Mouse (Mus musculus) thymus, postnatal 10 days (tissue): Measurements from ENCODE around the gene Cpvl.

Experiments
- DNase-seq, 2 experiments: peaks; one replicate each; pipeline ENCODE4 v3.0.0; 2021; ENCODE audit warnings: low spot score in 2 of 2

Cpvl gene

GRCm38 (mm10) chr6:53937143-53938134, 41.0 kb downstream of the Cpvl start:
- no peak for DNase-seq

- no peak for DNase-seq
Observed at GRCm38 (mm10) chr6:53931605-53932004, 46.9 kb downstream of the Cpvl start.

- no peak for DNase-seq
Observed at GRCm38 (mm10) chr6:53929858-53930257, 48.6 kb downstream of the Cpvl start.

DNA sequence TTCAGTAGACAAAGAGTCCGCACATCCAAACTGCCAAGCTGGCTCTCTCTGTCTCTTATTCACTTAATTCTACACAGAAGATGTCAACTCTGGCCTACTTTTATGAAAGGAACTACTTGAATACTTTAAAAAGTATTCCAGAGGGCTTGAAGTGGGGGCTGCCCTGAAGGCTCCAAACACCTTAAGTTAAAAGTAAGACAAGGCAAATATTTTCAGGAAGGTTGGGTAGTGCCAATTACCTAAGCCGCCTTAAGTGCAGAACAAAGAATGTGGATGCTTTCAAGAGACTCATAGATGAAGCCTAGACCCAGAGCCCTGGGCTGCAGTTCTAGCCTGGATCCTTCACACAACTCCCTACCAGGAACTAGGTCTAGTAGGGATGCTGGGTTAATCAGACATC, 52.3 kb downstream of the Cpvl start:
- no peak for DNase-seq

GRCm38 (mm10) chr6:53925192-53925591, 53.3 kb downstream of the Cpvl start:
- no peak for DNase-seq

- DNase-seq = no peak
Observed at GRCm38 (mm10) chr6:53920041-53920440, 58.4 kb downstream of the Cpvl start.

- no peak for DNase-seq
Observed at GRCm38 (mm10) chr6:53917026-53917558, 61.4 kb downstream of the Cpvl start.

DNA sequence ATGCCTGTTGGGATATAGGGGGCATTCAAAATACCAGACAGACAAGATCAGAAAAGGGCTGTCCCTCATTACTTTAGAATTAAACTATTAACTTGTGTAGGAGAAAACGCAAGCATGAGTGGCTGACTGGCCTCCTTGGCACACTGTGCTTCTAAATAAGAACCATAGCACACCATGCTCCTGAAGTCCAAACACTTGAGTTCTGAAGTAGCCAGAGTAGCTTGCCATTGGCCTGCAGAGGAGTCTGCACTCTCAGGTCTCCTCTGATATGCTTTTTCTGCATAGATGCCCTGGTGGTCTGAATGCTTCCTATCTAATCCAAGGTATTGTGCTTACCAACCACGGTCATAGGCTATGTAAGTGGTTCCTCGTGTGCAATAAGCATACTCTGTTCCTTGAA, 63.1 kb downstream of the Cpvl start:
- DNase-seq = no peak

DNA sequence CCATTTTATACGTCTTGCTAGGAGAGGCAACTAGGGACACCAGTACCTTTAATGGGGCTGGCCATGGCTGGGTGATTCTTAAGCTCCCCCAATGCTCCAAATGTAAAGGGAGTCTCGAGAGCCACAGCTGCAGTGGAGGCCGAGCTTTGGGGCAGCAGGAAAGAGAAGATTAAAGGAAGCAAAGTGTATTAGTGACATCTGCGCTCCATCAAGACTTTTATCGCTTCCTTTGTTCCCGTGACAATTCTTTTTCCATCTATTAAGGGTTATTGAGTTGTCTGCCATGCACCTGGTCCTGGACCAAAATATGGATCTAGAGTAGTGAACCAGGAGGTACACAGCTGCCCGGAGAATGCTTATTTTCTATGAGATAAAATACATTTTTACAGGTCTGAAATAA, 65.3 kb downstream of the Cpvl start:
- DNase-seq = no peak

GRCm38 (mm10) chr6:53912112-53912782, 66.2 kb downstream of the Cpvl start:
- DNase-seq = no peak

GRCm38 (mm10) chr6:53909986-53910385, 68.5 kb downstream of the Cpvl start:
- no peak for DNase-seq

DNA sequence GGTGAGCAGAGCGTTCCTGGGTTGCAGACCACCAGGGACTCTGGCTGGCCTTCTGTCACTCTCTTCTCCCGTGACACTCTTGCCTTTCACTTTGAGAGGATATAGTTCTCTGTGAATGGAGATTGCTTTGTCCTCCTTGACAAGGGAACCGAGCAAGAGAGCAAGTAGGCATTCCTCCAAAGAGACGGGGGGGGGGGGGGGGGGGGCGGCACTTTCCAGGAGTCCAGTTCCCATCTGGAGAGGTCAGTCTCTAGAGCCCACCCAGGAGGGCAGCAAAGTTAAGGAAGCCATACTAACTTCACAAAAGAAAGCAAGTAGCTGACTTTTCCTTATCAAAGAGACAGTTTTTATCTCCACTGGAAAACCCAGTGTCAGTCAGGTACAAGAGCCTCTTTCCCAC, 69.0 kb downstream of the Cpvl start:
- DNase-seq = no peak

- DNase-seq = no peak
Observed at GRCm38 (mm10) chr6:53906871-53907270, 71.6 kb downstream of the Cpvl start.

- no peak for DNase-seq
Observed at GRCm38 (mm10) chr6:53906051-53906462, 72.4 kb downstream of the Cpvl start.

DNA sequence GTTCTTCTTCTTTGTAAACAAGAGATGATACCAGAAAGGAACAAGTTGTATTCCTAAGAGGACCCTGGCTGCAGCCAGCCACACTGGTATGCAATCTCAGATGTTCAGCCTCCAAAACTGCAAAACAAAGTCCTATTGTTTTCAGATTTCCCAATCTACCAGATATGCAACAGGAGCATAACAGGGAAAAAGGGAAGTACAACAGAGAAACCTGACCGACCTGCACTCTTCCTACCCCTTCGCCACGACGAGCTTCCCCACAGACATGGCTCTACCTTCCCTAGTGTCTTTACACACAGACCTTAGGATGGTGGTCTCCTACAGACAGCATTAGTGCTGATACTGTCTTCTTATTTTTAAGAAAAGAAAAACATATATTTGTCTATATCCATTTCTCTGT, 72.9 kb downstream of the Cpvl start:
- DNase-seq = no peak

GRCm38 (mm10) chr6:53904703-53905395, 73.6 kb downstream of the Cpvl start:
- no peak for DNase-seq

- DNase-seq = no peak
Observed at GRCm38 (mm10) chr6:53904186-53904585, 74.3 kb downstream of the Cpvl start.

GRCm38 (mm10) chr6:53901741-53902140, 76.7 kb downstream of the Cpvl start:
- DNase-seq = no peak

DNA sequence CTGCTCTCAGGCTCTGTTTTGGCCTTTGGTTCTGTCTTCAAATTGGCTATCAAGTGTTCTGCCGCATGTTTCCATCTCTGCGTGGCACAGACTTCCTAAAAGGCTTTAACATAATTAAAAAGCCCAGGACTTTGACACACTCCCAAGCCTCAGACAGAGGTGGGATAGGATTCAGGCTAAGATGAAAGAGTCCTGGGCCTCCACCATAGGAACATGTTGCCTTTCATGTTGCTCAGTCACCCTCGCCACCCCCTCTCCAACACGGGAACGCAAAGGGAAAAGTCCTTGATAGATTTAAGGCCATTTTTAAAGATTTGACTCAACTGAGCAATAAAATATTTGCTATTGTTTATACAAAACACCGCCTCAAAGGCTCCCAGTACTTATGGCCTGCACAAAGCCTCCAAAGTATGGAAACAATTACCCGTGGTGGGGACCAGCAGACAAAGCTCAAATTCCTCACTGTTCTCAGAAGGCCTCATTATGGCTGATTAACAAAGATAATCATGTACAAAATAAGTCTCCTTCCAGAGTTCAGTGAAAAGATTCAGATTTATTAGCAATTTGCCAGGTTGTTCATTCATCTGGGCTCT, 80.5 kb downstream of the Cpvl start:
- DNase-seq = no peak

GRCm38 (mm10) chr6:53897126-53897525, 81.3 kb downstream of the Cpvl start:
- no peak for DNase-seq

- DNase-seq = no peak
Observed at GRCm38 (mm10) chr6:53893731-53894130, 84.7 kb downstream of the Cpvl start.

GRCm38 (mm10) chr6:53891109-53891508, 87.4 kb downstream of the Cpvl start:
- no peak for DNase-seq
